Mouse (Mus musculus): ENCODE measurements at regions not wholly inside any gene's neighbourhood (a gene's known extent, or its start where the extent isn't known, plus 50 kb on each side); places are given as distances from the start of the nearest gene placed in this dataset.

DNA sequence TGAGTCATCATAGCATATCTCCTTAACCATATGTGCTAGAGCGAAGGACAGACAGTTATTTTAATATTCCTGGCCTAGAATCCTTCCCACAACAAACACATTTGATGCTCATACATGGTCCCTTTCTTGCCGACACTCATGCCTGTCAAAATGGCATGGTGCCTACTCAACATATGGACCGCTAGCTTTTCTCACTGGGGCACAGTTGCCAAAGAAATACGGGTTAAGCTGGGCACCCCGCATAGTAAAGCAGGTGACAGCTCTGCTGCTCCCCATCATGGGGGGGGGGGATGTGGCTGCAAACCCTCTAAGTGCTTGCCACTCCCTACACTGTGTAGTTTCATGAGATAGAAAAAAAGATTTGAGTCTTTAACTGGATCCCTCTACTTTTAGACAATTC lies 90.7 kb upstream of the Galnt5 start:
- no peak for TF ChIP-seq MAFK (IDR thresholded peaks at IDR 0.05; ENCODE audit: insufficient read depth, low read depth, low read length)
- TF ChIP-seq ZC3H11A (IDR thresholded peaks at IDR 0.05; ENCODE audit: borderline replicate concordance, low read depth, low read length): no peak
- no peak for TF ChIP-seq ZNF384 (IDR thresholded peaks at IDR 0.05; ENCODE audit: low read depth, low read length)
- no peak for TF ChIP-seq HCFC1 (IDR thresholded peaks at IDR 0.05; ENCODE audit: borderline replicate concordance, insufficient read depth, low read length)
- no peak for TF ChIP-seq CHD2 (IDR thresholded peaks at IDR 0.05; ENCODE audit: low read depth, low read length)

Measured in ES-E14 (cell line).